Mouse (Mus musculus) olfactory bulb, adult 2 months (tissue): ENCODE measurements around the gene Col4a4. TPM values are rescaled to one million over a fixed set of nuclear protein-coding genes. Genes with fewer than 3 reads are reported as not detected.

Source experiments
- H3K27ac ChIP-seq: fragments of 200-500 bp; 2 replicates; pipeline ENCODE4 v1.5.1; 2012; ENCODE audit warnings: low read depth, low read length; ENCODE audit not compliant: insufficient read depth
- H3K4me1 ChIP-seq: fragments of 200-500 bp; 2 replicates; pipeline ENCODE4 v1.6.1; 2012; ENCODE audit warnings: low read length; ENCODE audit not compliant: control insufficient read depth, insufficient read depth
- H3K4me3 ChIP-seq: fragments of 200-500 bp; 2 replicates; pipeline ENCODE4 v1.5.1; 2012; ENCODE audit warnings: mild to moderate bottlenecking, low read depth, low read length, moderate library complexity; ENCODE audit not compliant: insufficient read depth
- CTCF ChIP-seq: fragments of 200-500 bp; IDR thresholded peaks from 2 replicates; pipeline ENCODE4 v1.5.1; 2012; ENCODE audit warnings: low read depth, mild to moderate bottlenecking, low read length, moderate library complexity; ENCODE audit not compliant: insufficient read depth
- POLR2A ChIP-seq: fragments of 200-500 bp; IDR thresholded peaks from 2 replicates; pipeline ENCODE4 v1.6.1; 2012; ENCODE audit warnings: mild to moderate bottlenecking, low read depth, low read length, moderate library complexity; ENCODE audit not compliant: insufficient read depth
- WGBS: fragments of 180-500 bp; shearing (Covaris S2); methylation state at CpG from one replicate; pipeline ENCODE4 v1.1.7; 2018; 5-methylcytosine and 5-hydroxymethylcytosine counted together
- polyA plus RNA-seq: library from polyadenylated mRNA; stranded (reverse); fragments of >200 nt; gene quantifications from 2 replicates; pipeline ENCODE4 v1.2.4, GENCODE M21; 2012; ENCODE audit warnings: low replicate concordance; ENCODE audit not compliant: missing spikeins, insufficient read depth, insufficient read length

The Col4a4 gene
- polyA plus RNA-seq, 1 experiment = not detected

GRCm38 (mm10) chr1:82473467-82473866 lies 113.2 kb downstream of the Col4a4 start:
- Histone ChIP-seq H3K4me3 (no peak overlapping the region), H3K4me1 (no peaks in the 10 kb centered on the region), H3K27ac (no peak overlapping the region)
- no peak for TF ChIP-seq CTCF
- no peak for TF ChIP-seq POLR2A

GRCm38 (mm10) chr1:82470516-82471225 lies 116.0 kb downstream of the Col4a4 start:
- no peak overlapping the region for H3K27ac ChIP-seq
- 94% methylated on average over 10 of the region's 10 CpGs for WGBS
- no peak for TF ChIP-seq CTCF
- no peak for TF ChIP-seq POLR2A
- H3K4me1 ChIP-seq = no peaks in the 10 kb centered on the region
- no peak overlapping the region for H3K4me3 ChIP-seq

- 78% methylated on average over 6 of the region's 6 CpGs for WGBS
- H3K27ac ChIP-seq = no peak overlapping the region
Measured at GRCm38 (mm10) chr1:82468872-82469271, 117.8 kb downstream of the Col4a4 start.

GRCm38 (mm10) chr1:82465321-82465853 lies 121.3 kb downstream of the Col4a4 start:
- 75% methylated on average over 6 of the region's 6 CpGs for WGBS
- H3K4me3 ChIP-seq = no peak overlapping the region
- TF ChIP-seq POLR2A (no peak), CTCF (no peak)
- H3K4me1 ChIP-seq = no peaks in the 10 kb centered on the region
- no peak overlapping the region for H3K27ac ChIP-seq

More at GRCm38 (mm10) chr1:82468872-82469271, 117.8 kb downstream of the Col4a4 start:
- Histone ChIP-seq H3K4me3 (no peak overlapping the region), H3K4me1 (no peaks in the 10 kb centered on the region)
- no peak for TF ChIP-seq CTCF
- TF ChIP-seq POLR2A = no peak

GRCm38 (mm10) chr1:82461041-82461440 lies 125.6 kb downstream of the Col4a4 start:
- Histone ChIP-seq H3K27ac (no peak overlapping the region), H3K4me1 (no peaks in the 10 kb centered on the region), H3K4me3 (no peak overlapping the region)
- WGBS = 68% methylated on average over 4 of the region's 4 CpGs
- TF ChIP-seq CTCF (no peak), POLR2A (no peak)

GRCm38 (mm10) chr1:82459926-82460325 lies 126.7 kb downstream of the Col4a4 start:
- TF ChIP-seq POLR2A = no peak
- no peak for TF ChIP-seq CTCF
- WGBS = 97% methylated on average over 2 of the region's 2 CpGs
- Histone ChIP-seq H3K4me3 (no peak overlapping the region), H3K27ac (no peak overlapping the region), H3K4me1 (no peaks in the 10 kb centered on the region)

- Histone ChIP-seq H3K4me3 (no peak overlapping the region), H3K27ac (no peak overlapping the region), H3K4me1 (no peaks in the 10 kb centered on the region)
- 60% methylated on average over 4 of the region's 4 CpGs for WGBS
- TF ChIP-seq POLR2A = no peak
- TF ChIP-seq CTCF = no peak
Measured at GRCm38 (mm10) chr1:82459350-82459749, 127.3 kb downstream of the Col4a4 start.

GRCm38 (mm10) chr1:82454031-82454430 lies 132.6 kb downstream of the Col4a4 start:
- Histone ChIP-seq H3K4me1 (peaks cover 10% of the 10 kb centered on the region), H3K27ac (no peak overlapping the region), H3K4me3 (no peak overlapping the region)
- no peak for TF ChIP-seq CTCF
- no peak for TF ChIP-seq POLR2A
- WGBS = 97% methylated on average over 3 of the region's 3 CpGs

GRCm38 (mm10) chr1:82451927-82452651 lies 134.6 kb downstream of the Col4a4 start:
- TF ChIP-seq CTCF = no peak
- TF ChIP-seq POLR2A = no peak
- Histone ChIP-seq H3K27ac (no peak overlapping the region), H3K4me3 (no peak overlapping the region), H3K4me1 (peaks cover 10% of the 10 kb centered on the region)
- 24% methylated on average over 6 of the region's 6 CpGs for WGBS
